Mouse (Mus musculus) liver, embryonic 14.5 days (tissue): Measurements from ENCODE around the gene Dram1.

Source experiments
- CTCF ChIP-seq: IDR thresholded peaks from 2 replicates; pipeline ENCODE4 v1.5.1; 2016; ENCODE audit warnings: antibody characterized with exemption, low read depth, control low read depth
- EP300 ChIP-seq: IDR thresholded peaks from 2 replicates; pipeline ENCODE4 v1.6.1; 2016; ENCODE audit warnings: antibody characterized with exemption, low read depth

DNA sequence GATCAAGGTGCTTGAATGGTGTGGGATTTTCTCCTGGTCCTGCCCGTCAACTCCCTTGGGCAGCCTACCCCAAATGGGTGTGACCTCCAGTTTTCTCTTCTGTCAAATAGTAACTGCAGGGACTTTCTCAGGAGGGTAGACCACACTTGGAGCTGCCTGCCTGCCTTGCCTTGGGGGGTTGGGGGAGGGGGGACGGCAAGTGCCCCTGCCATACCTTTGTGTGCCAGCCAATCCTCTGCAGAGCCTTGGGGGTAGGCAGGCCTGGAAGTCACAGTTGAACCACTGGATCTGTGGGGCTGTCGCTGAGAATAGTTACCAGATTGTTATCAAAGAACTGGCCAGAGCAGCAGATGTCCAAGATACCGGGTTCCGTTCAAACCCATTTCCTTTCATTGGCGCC, 7.4 kb upstream of the Dram1 start:
- TF ChIP-seq CTCF (no peak), EP300 (no peak)
